ENCODE assay signal across 12 mouse cellular contexts in genomic region chr5:133078916-133079315, GRCm38 (mm10).
"Had no signal": no experiment of that assay in that cellular context is flagged by ENCODE, and none has a peak within 500 bp of the region (broad histone marks: within the 10 kb centered on the region; RNA-seq: fewer than 3 reads in every experiment).

No protein-coding gene starts in this region.

- H3K4me3 ChIP-seq: left cerebral cortex, adult 2 months; limb, embryonic 12.5 days; midbrain, embryonic 12.5 days had no signal

- H3K9me3 ChIP-seq: limb, embryonic 12.5 days; midbrain, embryonic 12.5 days had no signal

- H3K36me3 ChIP-seq: limb, embryonic 12.5 days; midbrain, embryonic 12.5 days had no signal

- ATAC-seq: midbrain, embryonic 16.5 days had no signal

- H3K9ac ChIP-seq: limb, embryonic 12.5 days; liver, embryonic 14.5 days; midbrain, embryonic 12.5 days had no signal

- H3K4me2 ChIP-seq: limb, embryonic 12.5 days; midbrain, embryonic 12.5 days had no signal

- H3K27ac ChIP-seq: kidney, postnatal 0 days; left cerebral cortex, adult 2 months; limb, embryonic 12.5 days; liver, embryonic 14.5 days; midbrain, embryonic 12.5 days had no signal

- DNase-seq: kidney, postnatal 36 days; liver; lung, adult 18-20 months; right cerebral cortex, adult 18-20 months; right cerebral cortex, postnatal 25 days; thymus, postnatal 36 days had no signal

- H3K27me3 ChIP-seq: limb, embryonic 12.5 days; midbrain, embryonic 12.5 days had no signal
